Mouse (Mus musculus) cerebellum, postnatal 25 days (tissue): ENCODE results near the gene Scin.

Experiments
- DNase-seq, 2 experiments: peaks; one replicate each; pipeline ENCODE4 v3.0.0; 2021; ENCODE audit warnings: mixed read lengths in 2 of 2

The Scin gene

GRCm38 (mm10) chr12:40106874-40107273 lies 27.2 kb downstream of the Scin start:
- DNase-seq, result no peak

- DNase-seq, result no peak
Observed at GRCm38 (mm10) chr12:40104750-40105149, 29.3 kb downstream of the Scin start.

- no peak for DNase-seq
Observed at GRCm38 (mm10) chr12:40102359-40102758, 31.7 kb downstream of the Scin start.

GRCm38 (mm10) chr12:40099407-40099806 lies 34.6 kb downstream of the Scin start:
- DNase-seq, result no peak

GRCm38 (mm10) chr12:40097449-40097848 lies 36.6 kb downstream of the Scin start:
- DNase-seq, result no peak

- DNase-seq, result no peak
Observed at GRCm38 (mm10) chr12:40097023-40097422, 37.0 kb downstream of the Scin start.

GRCm38 (mm10) chr12:40096453-40096852 lies 37.6 kb downstream of the Scin start:
- no peak for DNase-seq

- DNase-seq, result no peak
Observed at GRCm38 (mm10) chr12:40090017-40090416, 44.0 kb downstream of the Scin start.

- DNase-seq, result no peak
Observed at GRCm38 (mm10) chr12:40085731-40086322, 48.2 kb downstream of the Scin start.

GRCm38 (mm10) chr12:40082453-40083238 lies 51.4 kb downstream of the Scin start:
- DNase-seq, result no peak

GRCm38 (mm10) chr12:40082048-40082447 lies 52.0 kb downstream of the Scin start:
- no peak for DNase-seq

GRCm38 (mm10) chr12:40073660-40074059 lies 60.4 kb downstream of the Scin start:
- no peak for DNase-seq

- no peak for DNase-seq
Observed at GRCm38 (mm10) chr12:40047024-40047423, 87.0 kb downstream of the Scin start.

- no peak for DNase-seq
Observed at GRCm38 (mm10) chr12:40043816-40044585, 90.0 kb downstream of the Scin start.

GRCm38 (mm10) chr12:40040067-40040466 lies 94.0 kb downstream of the Scin start:
- no peak for DNase-seq

- peak; percentile 86 to 91 for DNase-seq
Observed at GRCm38 (mm10) chr12:40037876-40038463, 96.1 kb downstream of the Scin start, which contains the start of gene Arl4a. Gene Arl4a (minus strand): TSS chr12:40038025.

GRCm38 (mm10) chr12:40037226-40037813 lies 96.7 kb downstream of the Scin start:
- peak; percentile 96 to 99 for DNase-seq

GRCm38 (mm10) chr12:40036666-40037065 lies 97.4 kb downstream of the Scin start:
- peak; percentile 9 to 16 for DNase-seq

GRCm38 (mm10) chr12:40035506-40035905 lies 98.5 kb downstream of the Scin start:
- no peak for DNase-seq

- no peak for DNase-seq
Observed at GRCm38 (mm10) chr12:40029201-40029600, 104.8 kb downstream of the Scin start.

- DNase-seq, result no peak
Observed at GRCm38 (mm10) chr12:40027846-40028245, 106.2 kb downstream of the Scin start.

- no peak for DNase-seq
Observed at GRCm38 (mm10) chr12:40027444-40027843, 106.6 kb downstream of the Scin start.

- no peak for DNase-seq
Observed at GRCm38 (mm10) chr12:40023918-40024317, 110.1 kb downstream of the Scin start.
